Mouse (Mus musculus) kidney, embryonic 15.5 days (tissue): Measurements from ENCODE around the gene Lce1i. TPM values are rescaled to one million over a fixed set of nuclear protein-coding genes. Genes with fewer than 3 reads are reported as not detected.

Experiments
- polyA plus RNA-seq: library from polyadenylated mRNA; unstranded; fragments of >200 nt; fragmentation: Nextera tagmentation; extraction: Ambion mirVana; gene quantifications from 2 replicates; pipeline ENCODE4 v1.2.1, GENCODE M21; 2015

The Lce1i gene
- polyA plus RNA-seq, 1 experiment from 2014 or later: not detected

Other genes with a start within 250 kb of the Lce1i start
- not detected in 2 replicates for gene 2310046K23Rik, start 244.4 kb downstream of the Lce1i start, polyA plus RNA-seq
- 0.22 and 0.61 TPM in 2 replicates for gene Ivl, start 205.2 kb downstream of the Lce1i start, polyA plus RNA-seq
- gene Smcp, start 189.9 kb downstream of the Lce1i start, polyA plus RNA-seq: not detected in 2 replicates
- gene 2210017I01Rik, start 171.4 kb downstream of the Lce1i start, polyA plus RNA-seq: not detected in 2 replicates
- gene Lce6a, start 157.2 kb downstream of the Lce1i start, polyA plus RNA-seq: not detected in 2 replicates
- gene Lce1a1, start 130.6 kb downstream of the Lce1i start, polyA plus RNA-seq: not detected in 2 replicates
- not detected in 2 replicates for gene Lce1b, start 122.0 kb downstream of the Lce1i start, polyA plus RNA-seq
- not detected in 2 replicates for gene Lce1a2, start 108.6 kb downstream of the Lce1i start, polyA plus RNA-seq
- gene Lce1c, start 99.7 kb downstream of the Lce1i start, polyA plus RNA-seq: not detected in 2 replicates
- gene Lce1d, start 91.7 kb downstream of the Lce1i start, polyA plus RNA-seq: not detected in 2 replicates
- gene Lce1e, start 69.8 kb downstream of the Lce1i start, polyA plus RNA-seq: not detected in 2 replicates
- gene Lce1f, start 58.5 kb downstream of the Lce1i start, polyA plus RNA-seq: not detected in 2 replicates
- not detected in 2 replicates for gene Gm38119, start 39.8 kb downstream of the Lce1i start, polyA plus RNA-seq
- not detected in 2 replicates for gene Lce1g, start 26.6 kb downstream of the Lce1i start, polyA plus RNA-seq
- not detected in 2 replicates for gene Lce1h, start 13.8 kb downstream of the Lce1i start, polyA plus RNA-seq
- gene Lce1j, start 11.6 kb upstream of the Lce1i start, polyA plus RNA-seq: not detected in 2 replicates
- not detected in 2 replicates for gene Lce1k, start 29.0 kb upstream of the Lce1i start, polyA plus RNA-seq
- gene Kprp, start 48.3 kb upstream of the Lce1i start, polyA plus RNA-seq: not detected in 2 replicates
- gene Lce1l, start 72.4 kb upstream of the Lce1i start, polyA plus RNA-seq: not detected in 2 replicates
- gene 2310050C09Rik, start 91.3 kb upstream of the Lce1i start, polyA plus RNA-seq: not detected in 2 replicates
- not detected in 2 replicates for gene Lce3a, start 147.3 kb upstream of the Lce1i start, polyA plus RNA-seq
- not detected in 2 replicates for gene Lce3b, start 154.1 kb upstream of the Lce1i start, polyA plus RNA-seq
- gene Lce3c, start 165.6 kb upstream of the Lce1i start, polyA plus RNA-seq: not detected in 2 replicates
- not detected in 2 replicates for gene Lce3d, start 178.5 kb upstream of the Lce1i start, polyA plus RNA-seq
- not detected in 2 replicates for gene Lce3e, start 188.2 kb upstream of the Lce1i start, polyA plus RNA-seq
- gene Lce3f, start 213.3 kb upstream of the Lce1i start, polyA plus RNA-seq: not detected in 2 replicates
- 0.45 and 0.64 TPM in 2 replicates for gene Crct1, start 236.8 kb upstream of the Lce1i start, polyA plus RNA-seq
- gene Lce1m, start 240.2 kb upstream of the Lce1i start, polyA plus RNA-seq: not detected in 2 replicates